Mouse (Mus musculus) bone marrow, adult 2 months (tissue): ENCODE measurements around the gene Rell1. TPM values are rescaled to one million over a fixed set of nuclear protein-coding genes. Genes with fewer than 3 reads are reported as not detected.

ENCODE experiments used
- H3K27ac ChIP-seq: fragments of 200-500 bp; 2 replicates; pipeline ENCODE4 v1.5.1; 2012; ENCODE audit warnings: low read depth, mild to moderate bottlenecking, control low read depth, inconsistent platforms, low read length; ENCODE audit not compliant: control insufficient read depth, poor library complexity, insufficient read depth
- H3K4me1 ChIP-seq: fragments of 200-500 bp; 2 replicates; pipeline ENCODE4 v1.6.1; 2011; ENCODE audit warnings: low read length; ENCODE audit not compliant: control insufficient read depth, insufficient read depth
- H3K4me3 ChIP-seq: fragments of 200-500 bp; replicated peaks from 2 replicates; pipeline ENCODE3; 2011; ENCODE audit warnings: mild to moderate bottlenecking, low read depth, low read length, control low read depth; ENCODE audit not compliant: control insufficient read depth
- CTCF ChIP-seq: fragments of 200-500 bp; IDR thresholded peaks from 2 replicates; pipeline ENCODE4 v1.5.1; 2011; ENCODE audit warnings: low read length, control low read depth; ENCODE audit not compliant: control insufficient read depth, insufficient read depth
- POLR2A ChIP-seq: fragments of 200-500 bp; IDR thresholded peaks from 2 replicates; pipeline ENCODE4 v1.6.1; 2011; ENCODE audit warnings: low read depth, mild to moderate bottlenecking, control low read depth, low read length, borderline replicate concordance; ENCODE audit not compliant: control insufficient read depth
- WGBS: fragments of 180-500 bp; shearing (Covaris S2); methylation state at CpG from one replicate; pipeline ENCODE4 v1.1.7; 2018; 5-methylcytosine and 5-hydroxymethylcytosine counted together
- polyA plus RNA-seq: library from polyadenylated mRNA; stranded (reverse); fragments of >200 nt; gene quantifications from 2 replicates; pipeline ENCODE4 v1.2.4, GENCODE M21; 2011; ENCODE audit warnings: low replicate concordance; ENCODE audit not compliant: missing spikeins, insufficient read depth, insufficient read length

The Rell1 gene
- polyA plus RNA-seq, 1 experiment: 18.9 TPM

- TF ChIP-seq POLR2A (no peak), CTCF (no peak)
- 73% methylated on average over 6 of the region's 6 CpGs for WGBS
- Histone ChIP-seq H3K27ac (no peak overlapping the region), H3K4me3 (no peak overlapping the region), H3K4me1 (no peaks in the 10 kb centered on the region)
These were observed 76.8 kb downstream of the Rell1 start for GRCm38 (mm10) chr5:63891912-63892311.

GRCm38 (mm10) chr5:63891241-63891640, 77.5 kb downstream of the Rell1 start:
- TF ChIP-seq CTCF (no peak), POLR2A (no peak)
- 89% methylated on average over 4 of the region's 4 CpGs for WGBS
- H3K27ac ChIP-seq: no peak overlapping the region

GRCm38 (mm10) chr5:63887111-63887510, 81.6 kb downstream of the Rell1 start:
- WGBS: 98% methylated on average over 4 of the region's 4 CpGs
- Histone ChIP-seq H3K4me1 (no peaks in the 10 kb centered on the region), H3K4me3 (no peak overlapping the region), H3K27ac (no peak overlapping the region)
- TF ChIP-seq POLR2A (no peak), CTCF (0 out of 2 replicates have a peak, but pooled peaks have one; percentile 31)

More at GRCm38 (mm10) chr5:63891241-63891640, 77.5 kb downstream of the Rell1 start:
- Histone ChIP-seq H3K4me3 (no peak overlapping the region), H3K4me1 (no peaks in the 10 kb centered on the region)

- Histone ChIP-seq H3K27ac (no peak overlapping the region), H3K4me3 (no peak overlapping the region), H3K4me1 (no peaks in the 10 kb centered on the region)
- TF ChIP-seq CTCF (no peak), POLR2A (no peak)
- WGBS: 23% methylated on average over 6 of the region's 6 CpGs
These were observed 82.0 kb downstream of the Rell1 start for GRCm38 (mm10) chr5:63886709-63887108.

DNA sequence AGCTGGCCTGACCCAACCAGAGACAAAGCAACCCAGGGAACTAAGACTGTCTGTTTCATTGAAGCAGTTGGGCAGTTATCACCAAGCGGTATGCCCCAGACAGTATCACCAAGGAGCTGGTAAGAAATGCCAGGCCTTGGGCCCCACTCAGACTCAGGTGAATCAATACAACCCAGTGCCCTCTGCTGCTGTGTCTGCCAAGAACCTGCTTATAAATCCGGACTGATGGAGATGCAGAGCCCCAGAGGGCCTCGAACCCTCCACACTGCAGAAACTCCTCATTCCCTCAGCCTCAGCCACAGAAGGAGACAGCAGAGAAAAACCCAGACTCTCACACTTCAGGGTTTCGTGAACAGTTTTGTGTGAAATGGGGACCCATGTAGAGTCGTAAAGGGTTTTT, 82.4 kb downstream of the Rell1 start:
- Histone ChIP-seq H3K4me1 (no peaks in the 10 kb centered on the region), H3K4me3 (no peak overlapping the region), H3K27ac (no peak overlapping the region)
- 81% methylated on average over 5 of the region's 5 CpGs for WGBS
- TF ChIP-seq POLR2A (no peak), CTCF (no peak)

DNA sequence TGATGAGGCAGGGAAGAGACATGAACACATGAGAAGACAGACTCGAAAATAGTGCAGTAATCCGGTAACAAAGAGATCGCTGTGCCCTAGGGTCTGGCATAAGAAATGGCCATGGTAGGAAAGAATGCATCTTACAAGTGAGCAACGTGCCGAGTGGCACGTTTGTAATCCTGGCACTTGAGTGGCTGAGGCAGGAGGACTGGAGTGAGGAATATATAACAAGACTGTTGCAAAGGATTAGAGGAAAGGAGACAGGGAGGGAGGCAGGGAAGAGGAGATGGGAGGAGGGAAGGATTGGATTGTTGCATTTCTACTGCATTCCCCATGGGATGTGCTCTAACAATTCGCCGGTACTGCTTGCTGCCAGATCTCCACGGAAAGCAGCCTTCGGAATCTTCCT, 89.7 kb downstream of the Rell1 start:
- Histone ChIP-seq H3K4me1 (no peaks in the 10 kb centered on the region; the same call in 1 of the 2 replicates), H3K27ac (no peak overlapping the region), H3K4me3 (no peak overlapping the region)
- TF ChIP-seq CTCF (no peak), POLR2A (no peak)
- WGBS: 87% methylated on average over 10 of the region's 10 CpGs

GRCm38 (mm10) chr5:63876081-63876480, 92.6 kb downstream of the Rell1 start:
- TF ChIP-seq POLR2A (no peak), CTCF (no peak)
- no peak overlapping the region for H3K27ac ChIP-seq
- no peak overlapping the region for H3K4me3 ChIP-seq
- WGBS: 70% methylated on average over 4 of the region's 4 CpGs
- H3K4me1 ChIP-seq: no peaks in the 10 kb centered on the region; the same call in 1 of the 2 replicates

- Histone ChIP-seq H3K27ac (no peak overlapping the region), H3K4me3 (no peak overlapping the region), H3K4me1 (no peaks in the 10 kb centered on the region; the same call in 1 of the 2 replicates)
- 59% methylated on average over 16 of the region's 16 CpGs for WGBS
- TF ChIP-seq POLR2A (no peak), CTCF (peak; percentile 30; the same call in 1 of the 2 replicates)
These were observed 93.8 kb downstream of the Rell1 start for GRCm38 (mm10) chr5:63874880-63875279.

- TF ChIP-seq CTCF (no peak), POLR2A (no peak)
- 82% methylated on average over 17 of the region's 17 CpGs for WGBS
- no peak overlapping the region for H3K4me3 ChIP-seq
- H3K4me1 ChIP-seq: no peaks in the 10 kb centered on the region; the same call in 1 of the 2 replicates
- H3K27ac ChIP-seq: no peak overlapping the region
These were observed 96.3 kb downstream of the Rell1 start for GRCm38 (mm10) chr5:63872176-63872932.
